8 mouse cellular contexts compared by ENCODE assay signal in the genomic region with DNA sequence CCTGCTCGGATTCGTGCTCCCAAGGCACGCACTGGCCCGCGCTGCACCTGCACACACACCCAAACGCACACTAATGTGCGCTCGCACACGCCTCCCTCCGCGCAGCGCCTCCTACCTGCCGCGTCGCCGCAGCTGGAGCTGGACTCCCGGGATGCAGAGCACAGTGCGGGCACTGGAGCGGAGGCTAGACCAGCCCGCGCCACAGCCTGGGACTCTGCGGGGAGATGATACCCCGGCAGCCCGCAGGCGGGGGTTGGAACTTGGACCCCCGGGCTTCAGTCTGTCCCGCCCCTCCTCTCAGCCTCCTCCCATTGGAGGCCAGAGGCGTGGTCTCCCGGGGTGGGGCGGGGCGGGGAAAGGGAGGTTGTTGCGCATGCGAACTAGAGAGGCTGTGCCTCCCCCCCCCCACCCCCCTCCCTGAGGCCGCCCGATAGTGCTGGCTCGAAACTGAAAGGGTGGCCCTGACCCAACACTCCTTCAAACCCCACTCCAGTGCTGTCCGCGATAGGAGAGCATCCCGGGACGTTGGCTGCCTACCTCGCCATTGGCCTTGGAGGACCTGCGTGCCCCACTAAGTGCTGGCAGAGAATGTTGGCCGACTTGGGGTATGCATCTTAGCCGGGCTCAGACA. TPM values are rescaled to one million over a fixed set of nuclear protein-coding genes. Genes with fewer than 3 reads are reported as not detected.
DNase-seq lines count a peak whose midpoint lies in the region; ATAC-seq and TF ChIP-seq lines count a peak whose summit lies in the region.

Capn5 (minus strand) TSS at position 346 of the 631 bp plus-strand sequence.

- H3K9me3 ChIP-seq in intestine, embryonic 16.5 days (ENCODE audit: control insufficient read depth, low read length) = no peaks in the 10 kb centered on the region
- H3K9me3 ChIP-seq in midbrain, embryonic 10.5 days (replicated peaks) = no peaks in the 10 kb centered on the region

- H3K4me2 ChIP-seq in intestine, embryonic 16.5 days (ENCODE audit: low read depth, low read length) = peak within 1 kb of the TSS; percentile 83

- H3K27me3 ChIP-seq in intestine, embryonic 16.5 days (replicated peaks; ENCODE audit: control insufficient read depth, insufficient read depth, low read length) = no peaks in the 10 kb centered on the region
- H3K27me3 ChIP-seq in midbrain, embryonic 10.5 days (ENCODE audit: low read depth, poor library complexity, severe bottlenecking) = peaks cover 37% of the 10 kb centered on the region
- no peaks in the 10 kb centered on the region for H3K27me3 ChIP-seq in spleen, adult 2 months (ENCODE audit: control insufficient read depth, insufficient read depth, low read length)

- peak; percentile 86 for ATAC-seq in intestine, embryonic 16.5 days

- peak; percentile 49; the same call in 1 of the 2 replicates for TF ChIP-seq CTCF in spleen, adult 2 months (IDR thresholded peaks at IDR 0.05; ENCODE audit: extremely low read depth, insufficient read depth, insufficient read length, insufficient replicate concordance)

- H3K4me3 ChIP-seq in intestine, embryonic 16.5 days (ENCODE audit: low read length) = peak within 1 kb of the TSS; percentile 95
- peak within 1 kb of the TSS; percentile 84 for H3K4me3 ChIP-seq in midbrain, embryonic 10.5 days
- peak within 1 kb of the TSS; percentile 99 for H3K4me3 ChIP-seq in spleen, adult 2 months (ENCODE audit: extremely low read depth, insufficient read depth, insufficient read length)

- H3K36me3 ChIP-seq in intestine, embryonic 16.5 days (ENCODE audit: control insufficient read depth, insufficient read depth, low read length) = no peaks in the 10 kb centered on the region
- no peaks in the 10 kb centered on the region for H3K36me3 ChIP-seq in midbrain, embryonic 10.5 days
- H3K36me3 ChIP-seq in spleen, adult 2 months (ENCODE audit: control insufficient read depth, insufficient read depth, low read length) = no peaks in the 10 kb centered on the region

- intact Hi-C loops in left cerebral cortex, postnatal 4 days (cut with DNase I) = no loop called here

- DNase-seq in 3T3-L1 (ENCODE audit: low read depth, low spot score) = peak; percentile 74
- peak; percentile 39 to 60 for DNase-seq in adrenal gland, adult 18-20 months (ENCODE audit: low spot score in 2 of 2)
- peak; percentile 74 for DNase-seq in embryo, embryonic 10 days (ENCODE audit: low spot score)
- DNase-seq in gonadal fat pad, adult 2 months (ENCODE audit: low read depth) = no peak
- DNase-seq in left cerebral cortex, postnatal 4 days = peak; percentile 70
- DNase-seq in midbrain, embryonic 10.5 days (ENCODE audit: low spot score) = peak; percentile 84
- DNase-seq in spleen, adult 2 months (ENCODE audit: low read depth in 1 of 2, low spot score in 2 of 2) = peak; percentile 58 to 73

- peak within 1 kb of the TSS; percentile 90 for H3K27ac ChIP-seq in intestine, embryonic 16.5 days (ENCODE audit: low read length)
- H3K27ac ChIP-seq in midbrain, embryonic 10.5 days (replicated peaks) = peak within 1 kb of the TSS; percentile 83
- H3K27ac ChIP-seq in spleen, adult 2 months (ENCODE audit: insufficient read depth, low read length) = peak within 1 kb of the TSS; percentile 61

- WGBS in intestine, embryonic 16.5 days = 2% methylated on average over 43 of the region's 44 CpGs
- WGBS in midbrain, embryonic 10.5 days = 2% methylated on average over 41 of the region's 44 CpGs
- WGBS in spleen, adult 2 months = 1% methylated on average over 43 of the region's 44 CpGs

- peaks cover 33% of the 10 kb centered on the region for H3K4me1 ChIP-seq in intestine, embryonic 16.5 days (ENCODE audit: control insufficient read depth, insufficient read depth, low read length)
- peaks cover 20% of the 10 kb centered on the region for H3K4me1 ChIP-seq in midbrain, embryonic 10.5 days
- H3K4me1 ChIP-seq in spleen, adult 2 months (ENCODE audit: control insufficient read depth, insufficient read depth, insufficient read length) = peaks cover 9% of the 10 kb centered on the region

- peak within 1 kb of the TSS; percentile 83 for H3K9ac ChIP-seq in intestine, embryonic 16.5 days (ENCODE audit: low read depth, low read length)

- TF ChIP-seq POLR2A in spleen, adult 2 months (IDR thresholded peaks at IDR 0.05; ENCODE audit: low read depth, low read length) = 0 out of 2 replicates have a peak, but pooled peaks have one; percentile 6

RNA-seq across cellular contexts. Expression of gene Capn5, which starts in this region (rescaled TPM):
- 1 to 10 TPM; 4.2 to 4.6 TPM for total RNA-seq in adrenal gland, adult 18-20 months (2021)
- 106 and 140 TPM in 2 replicates for polyA plus RNA-seq in gonadal fat pad, adult 2 months (2012; rRNA removed)
- 10.2 and 10.9 TPM in 2 replicates for polyA plus RNA-seq in intestine, embryonic 16.5 days (2015; fragmentation: Nextera tagmentation; extraction: Ambion mirVana)
- 10 to 100 TPM; 51.0 to 52.2 TPM for total RNA-seq in left cerebral cortex, postnatal 4 days (2021)
- polyA plus RNA-seq in midbrain, embryonic 10.5 days (2016; fragmentation: Nextera tagmentation; extraction: Ambion mirVana) = 6.4 and 7.0 TPM in 2 replicates
- polyA plus RNA-seq in spleen, adult 2 months (2012; rRNA removed) = 10.0 and 12.0 TPM in 2 replicates

Comparison
In these comparisons a context has a peak if more than half of its experiments do, and no peak if none do; other contexts are left out.
1. RNA of gene Capn5 (total RNA-seq): 51.0 to 52.2 TPM in left cerebral cortex, postnatal 4 days; 4.2 to 4.6 TPM in adrenal gland, adult 18-20 months; every median in the first group is over 4 times any median in the second.
2. Peak in every context shown above with its lines, with median percentiles within 50 percentile points of each other: H3K27ac ChIP-seq and H3K4me3 ChIP-seq.